Mouse (Mus musculus) neutrophil, adult 5-6 weeks (primary cell): ENCODE results near the gene Mrc2. TPM values are rescaled to one million over a fixed set of nuclear protein-coding genes. Genes with fewer than 3 reads are reported as not detected.

Experiments used
- ATAC-seq: fragments of 151-379, 151-347 bp; 2 replicates; pipeline ENCODE4 v1.8.0; 2017; ENCODE audit warnings: mild to moderate bottlenecking, moderate TSS enrichment; ENCODE audit not compliant: insufficient number of reproducible peaks, poor library complexity, low FRiP score, severe bottlenecking; ENCODE audit errors: extremely low read depth
- total RNA-seq: library from RNA; stranded (forward); fragments of 200-1000 nt; gene quantifications from 2 replicates; pipeline ENCODE4 v1.2.3, GENCODE M21; 2017

Mrc2 gene
- total RNA-seq, 1 experiment from 2014 or later: 0.47 TPM

- no peak for ATAC-seq
Measured at GRCm38 (mm10) chr11:105293901-105294494, 1.6 kb downstream of the Mrc2 start.

- no peak for ATAC-seq
Measured at GRCm38 (mm10) chr11:105296084-105296483, 3.6 kb downstream of the Mrc2 start.

- ATAC-seq: no peak
Measured at GRCm38 (mm10) chr11:105310197-105310596, 17.8 kb downstream of the Mrc2 start.

- no peak for ATAC-seq
Measured at GRCm38 (mm10) chr11:105311291-105311975, 19.0 kb downstream of the Mrc2 start.

GRCm38 (mm10) chr11:105312311-105312942 is 20.0 kb downstream of the Mrc2 start:
- ATAC-seq: no peak

GRCm38 (mm10) chr11:105312972-105313632 is 20.7 kb downstream of the Mrc2 start:
- ATAC-seq: no peak

GRCm38 (mm10) chr11:105313633-105314014 is 21.2 kb downstream of the Mrc2 start:
- ATAC-seq: no peak

GRCm38 (mm10) chr11:105315296-105315695 is 22.9 kb downstream of the Mrc2 start:
- no peak for ATAC-seq

GRCm38 (mm10) chr11:105316121-105316520 is 23.7 kb downstream of the Mrc2 start:
- no peak for ATAC-seq

GRCm38 (mm10) chr11:105317769-105318168 is 25.3 kb downstream of the Mrc2 start:
- no peak for ATAC-seq

GRCm38 (mm10) chr11:105321090-105321489 is 28.6 kb downstream of the Mrc2 start:
- no peak for ATAC-seq

- ATAC-seq: no peak
Measured at GRCm38 (mm10) chr11:105323530-105323929, 31.1 kb downstream of the Mrc2 start.

- no peak for ATAC-seq
Measured at GRCm38 (mm10) chr11:105327101-105327500, 34.7 kb downstream of the Mrc2 start.

- ATAC-seq: no peak
Measured at GRCm38 (mm10) chr11:105329962-105330361, 37.5 kb downstream of the Mrc2 start.

- no peak for ATAC-seq
Measured at GRCm38 (mm10) chr11:105331129-105331528, 38.7 kb downstream of the Mrc2 start.

GRCm38 (mm10) chr11:105331732-105332131 is 39.3 kb downstream of the Mrc2 start:
- ATAC-seq: no peak

- no peak for ATAC-seq
Measured at GRCm38 (mm10) chr11:105332468-105332867, 40.0 kb downstream of the Mrc2 start.

- ATAC-seq: no peak
Measured at GRCm38 (mm10) chr11:105333867-105334670, 41.6 kb downstream of the Mrc2 start.
